Mouse (Mus musculus): ENCODE measurements around the gene Maml2.

The Maml2 gene

GRCm38 (mm10) chr9:13572847-13573246, 275.1 kb downstream of the Maml2 start:
- DNase-seq (ENCODE audit: low read depth) = no peak

DNA sequence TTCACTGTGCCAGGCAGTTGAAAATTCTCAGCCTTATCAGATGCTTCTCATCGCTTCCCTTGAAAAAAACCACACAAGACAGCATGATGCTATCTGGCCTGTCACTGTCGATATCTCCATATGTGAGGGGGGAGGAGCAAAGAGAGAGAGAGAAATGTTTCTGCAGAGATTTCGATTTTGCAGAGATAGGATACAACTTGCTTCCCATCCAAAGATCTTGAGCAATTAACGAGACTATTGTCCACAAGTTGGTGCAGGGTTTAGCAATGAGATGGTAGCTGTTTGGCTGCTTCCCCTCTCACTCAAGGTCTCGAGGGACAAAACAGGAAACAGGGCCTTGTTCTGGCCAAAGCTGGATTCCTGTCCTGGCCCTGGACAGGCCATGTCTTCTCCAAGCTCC, 276.3 kb downstream of the Maml2 start:
- DNase-seq (ENCODE audit: low read depth) = peak; percentile 39

- DNase-seq (ENCODE audit: low read depth) = no peak
Observed at GRCm38 (mm10) chr9:13574913-13575312, 277.2 kb downstream of the Maml2 start.

- DNase-seq (ENCODE audit: low read depth) = no peak
Observed at GRCm38 (mm10) chr9:13577150-13577549, 279.4 kb downstream of the Maml2 start.

- DNase-seq (ENCODE audit: low read depth) = no peak
Observed at GRCm38 (mm10) chr9:13581184-13581583, 283.4 kb downstream of the Maml2 start.

- no peak for DNase-seq (ENCODE audit: low read depth)
Observed at GRCm38 (mm10) chr9:13583952-13584351, 286.2 kb downstream of the Maml2 start.

- no peak for DNase-seq (ENCODE audit: low read depth)
Observed at GRCm38 (mm10) chr9:13584435-13584834, 286.7 kb downstream of the Maml2 start.

GRCm38 (mm10) chr9:13587085-13587933, 289.6 kb downstream of the Maml2 start:
- no peak for DNase-seq (ENCODE audit: low read depth)

DNA sequence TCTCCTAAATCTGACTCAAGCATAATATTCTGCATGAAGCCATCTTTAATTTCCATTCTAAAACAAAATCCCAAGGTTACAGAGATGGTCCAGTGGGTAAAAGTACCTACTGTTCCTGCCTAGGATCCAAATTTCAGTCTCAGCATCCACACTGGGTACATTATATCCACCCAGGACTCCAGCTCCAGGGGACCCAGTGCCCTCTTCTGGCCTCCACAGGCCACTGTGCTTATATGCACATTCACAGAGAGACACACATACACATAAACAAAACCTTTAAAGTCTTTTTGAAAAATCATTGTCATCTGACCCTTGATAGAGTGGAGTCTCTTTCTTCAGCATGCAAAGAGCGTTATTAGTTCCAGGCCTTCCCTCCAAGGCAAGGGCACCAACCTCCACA, 291.0 kb downstream of the Maml2 start:
- DNase-seq (ENCODE audit: low read depth) = no peak

DNA sequence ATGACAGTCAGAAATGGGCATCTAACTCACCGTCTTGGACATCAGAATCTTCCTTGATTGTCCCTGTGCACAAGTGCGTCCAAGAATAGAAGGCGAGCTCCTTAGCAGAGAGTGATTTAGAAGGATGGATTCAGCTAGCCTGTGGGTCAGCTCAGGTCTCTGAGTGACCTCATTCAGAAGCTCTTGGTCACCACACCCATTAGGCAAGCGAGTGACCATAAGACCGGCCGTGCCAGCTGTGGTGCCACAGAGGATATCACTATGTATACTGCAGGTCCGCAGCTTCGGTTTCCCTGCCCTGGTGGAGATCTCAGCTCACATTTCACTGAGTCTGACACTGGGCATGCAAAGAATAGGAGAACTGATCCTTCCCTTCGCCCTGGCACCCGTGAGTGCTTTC, 294.9 kb downstream of the Maml2 start:
- no peak for DNase-seq (ENCODE audit: low read depth)

GRCm38 (mm10) chr9:13597736-13598135, 300.0 kb downstream of the Maml2 start:
- DNase-seq (ENCODE audit: low read depth) = no peak

DNA sequence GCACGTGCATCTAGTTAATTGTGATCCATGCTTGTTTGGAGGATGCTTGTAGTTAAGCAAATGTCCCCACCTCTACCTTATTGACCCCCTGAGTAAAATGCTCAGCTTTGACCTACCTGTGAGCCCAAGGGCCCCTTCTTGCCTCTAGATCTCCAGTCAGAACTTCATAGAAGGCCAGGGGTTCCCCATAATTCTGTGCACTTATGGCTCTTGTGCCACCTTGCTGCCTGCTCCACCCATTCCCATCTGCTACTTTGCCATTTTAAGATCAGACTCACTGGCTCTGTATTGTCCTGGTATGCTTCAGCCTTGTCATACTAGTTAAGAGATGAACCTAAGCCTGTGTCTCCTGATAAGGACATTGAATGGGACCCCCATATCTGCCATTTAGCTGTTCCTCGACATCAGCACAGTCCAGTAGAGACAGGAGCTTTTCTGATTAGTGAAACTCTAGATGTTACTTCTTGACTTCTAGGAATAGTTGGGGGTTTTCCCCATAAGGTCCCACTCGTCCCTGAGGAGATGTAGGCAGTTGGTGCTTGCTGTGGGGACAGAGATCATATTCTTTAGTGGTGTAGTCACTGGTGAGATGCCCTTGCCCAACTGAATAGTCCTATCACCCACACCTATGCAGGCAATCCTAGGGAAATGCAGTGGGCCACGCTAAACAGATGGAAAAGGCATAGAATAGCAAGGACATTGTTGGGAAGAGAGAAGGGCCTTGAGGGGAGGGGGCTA, 301.0 kb downstream of the Maml2 start:
- no peak for DNase-seq (ENCODE audit: low read depth)

DNA sequence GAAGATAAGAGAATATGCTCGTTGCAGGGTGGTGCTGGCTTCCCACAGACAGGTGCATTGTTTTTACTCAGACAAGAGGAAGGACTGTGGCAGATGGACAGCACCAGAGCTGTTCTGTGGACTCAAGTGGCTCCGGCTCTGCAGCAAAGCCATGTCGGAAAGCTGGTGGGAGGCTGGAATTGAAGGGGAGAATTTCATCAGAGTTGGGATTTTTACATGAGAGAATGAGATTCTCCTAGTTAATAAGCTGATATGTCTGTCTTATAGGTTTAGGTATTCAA, 301.5 kb downstream of the Maml2 start:
- DNase-seq (ENCODE audit: low read depth) = no peak

DNA sequence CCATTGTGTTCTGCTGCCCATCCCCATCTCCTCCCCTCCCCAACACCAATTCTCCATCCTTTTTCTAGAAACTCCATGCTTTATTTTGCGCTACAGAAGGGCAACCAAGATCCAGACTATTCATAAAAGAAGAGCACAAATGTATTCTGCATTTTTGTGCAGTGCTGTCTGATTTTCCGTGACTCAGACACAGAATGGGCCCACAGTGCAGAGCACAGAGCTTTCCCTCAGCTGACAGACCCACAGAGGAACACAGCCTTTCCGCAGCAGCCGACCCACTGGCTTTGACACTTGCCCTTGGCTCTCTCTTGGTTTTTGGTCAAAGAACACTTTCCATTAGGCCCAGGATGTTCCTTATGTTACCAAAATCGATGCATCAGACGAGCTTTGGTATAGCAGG, 302.0 kb downstream of the Maml2 start:
- no peak for DNase-seq (ENCODE audit: low read depth)

- DNase-seq (ENCODE audit: low read depth) = no peak
Observed at GRCm38 (mm10) chr9:13601729-13602128, 304.0 kb downstream of the Maml2 start.

DNA sequence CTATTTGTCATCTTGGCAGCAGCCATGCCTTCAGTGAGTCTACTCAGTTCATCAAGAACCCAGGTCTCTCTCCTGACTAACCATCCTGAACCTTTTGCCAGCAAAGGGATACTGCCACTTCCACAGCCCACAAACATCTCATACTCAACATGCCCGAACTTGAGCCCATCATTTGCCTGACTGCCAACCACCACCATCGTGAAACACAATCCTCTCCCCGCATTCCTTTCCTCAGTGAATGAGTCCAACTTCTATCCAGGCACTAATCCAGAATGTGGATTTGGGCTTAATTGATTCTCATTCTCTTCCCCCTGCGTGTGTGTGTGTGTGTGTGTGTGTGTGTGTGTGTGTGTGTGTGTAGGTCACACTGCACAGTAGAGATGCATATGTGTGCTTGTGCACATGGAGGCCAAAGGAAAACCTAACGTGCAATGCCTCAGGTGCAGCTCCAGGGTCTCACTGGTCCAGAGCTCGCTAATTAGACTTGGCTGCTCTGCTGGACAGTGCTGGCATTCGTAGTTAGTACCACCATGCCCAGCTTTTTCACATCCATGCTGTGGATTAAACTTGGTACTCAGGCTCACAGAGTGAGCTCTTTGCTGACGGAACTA, 305.9 kb downstream of the Maml2 start:
- no peak for DNase-seq (ENCODE audit: low read depth)

DNA sequence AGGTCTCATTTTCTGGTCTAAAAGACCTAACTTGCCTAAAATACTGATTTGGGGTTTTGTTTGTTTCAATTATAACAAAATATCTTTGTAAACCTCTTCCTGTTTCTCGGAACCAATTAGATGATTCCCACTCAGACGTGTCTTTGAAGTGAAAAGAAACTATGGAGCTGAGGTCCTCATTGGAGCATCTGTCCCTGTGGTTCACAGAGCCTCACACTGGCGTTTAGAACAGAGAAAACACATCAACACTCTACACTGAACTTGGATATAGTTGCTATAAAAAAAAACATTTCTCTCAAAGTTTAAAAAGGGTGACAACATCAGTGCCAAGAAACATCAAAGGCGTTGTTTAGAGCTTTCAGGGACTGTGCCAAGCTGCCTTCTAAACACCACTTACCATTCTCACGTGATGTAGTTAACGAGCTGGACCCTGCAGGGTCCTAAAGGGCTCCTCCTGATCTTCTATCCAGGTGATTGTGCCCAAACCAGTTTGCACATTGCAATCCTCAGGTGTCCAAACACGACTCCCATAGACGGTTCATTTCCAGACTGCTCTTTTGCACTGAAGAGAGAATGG, 309.9 kb downstream of the Maml2 start:
- DNase-seq (ENCODE audit: low read depth) = no peak

DNA sequence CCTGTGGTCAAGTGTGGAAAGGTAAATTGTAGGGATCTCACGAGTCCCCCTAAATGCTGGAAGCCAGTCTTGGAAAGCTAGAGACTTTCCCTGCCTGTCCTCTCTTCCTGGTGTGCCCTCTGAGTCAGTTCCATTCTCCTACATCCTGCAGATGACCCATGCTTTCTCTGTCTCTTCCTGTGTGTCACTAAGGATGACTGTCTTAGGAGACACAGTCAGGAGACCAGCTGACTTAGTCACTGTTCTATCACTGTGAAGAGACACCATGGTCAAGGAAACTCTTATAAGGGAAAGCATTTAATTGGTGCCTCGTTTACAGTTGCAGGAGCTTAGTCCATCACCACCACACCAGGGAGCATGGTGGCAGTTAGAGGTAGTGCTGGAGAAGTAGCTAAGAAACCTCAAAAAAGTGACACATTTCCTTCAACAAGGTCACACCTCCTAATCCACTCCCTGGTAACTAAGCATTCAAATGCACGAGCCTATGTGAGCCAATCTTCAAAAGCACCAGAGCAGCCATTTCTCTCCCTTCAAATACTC, 310.8 kb downstream of the Maml2 start:
- no peak for DNase-seq (ENCODE audit: low read depth)

DNA sequence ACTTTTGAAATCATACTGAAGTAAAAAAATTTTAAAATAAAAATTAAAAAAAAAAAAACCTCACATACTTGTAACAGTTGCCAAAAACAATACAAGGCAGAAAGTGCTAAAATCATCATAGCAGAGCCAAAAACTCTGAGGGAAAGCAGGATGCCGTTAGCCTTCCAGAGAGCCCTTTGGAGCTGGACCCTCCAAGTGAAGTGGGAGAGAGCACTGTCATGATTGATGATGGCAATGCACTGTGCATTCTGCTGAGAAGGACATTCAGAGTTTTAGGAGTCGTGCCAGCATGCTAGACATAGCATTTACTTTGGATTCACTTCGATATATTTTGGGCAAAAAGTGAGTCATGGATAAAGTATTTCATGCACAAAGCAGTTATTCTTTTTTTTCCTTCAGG, 313.8 kb downstream of the Maml2 start:
- no peak for DNase-seq (ENCODE audit: low read depth)

DNA sequence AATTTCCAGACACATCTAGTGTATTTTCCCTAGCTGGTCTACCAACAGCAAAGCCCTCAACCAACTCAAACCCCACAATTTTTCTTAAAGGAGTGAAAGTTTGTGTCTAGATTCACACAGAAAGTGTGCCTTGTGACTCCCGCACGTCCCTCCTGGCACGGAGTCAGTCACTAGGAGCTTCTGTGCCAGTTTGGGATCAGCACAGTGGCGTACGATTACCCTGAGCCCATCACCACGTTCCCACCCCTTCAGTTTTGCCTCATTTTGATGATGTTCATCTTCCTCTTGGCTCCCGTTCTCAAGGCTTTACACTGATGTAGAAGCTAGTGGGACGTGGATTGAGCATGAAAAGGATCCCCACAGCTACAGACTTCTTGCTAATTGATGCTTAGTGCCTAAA, 314.6 kb downstream of the Maml2 start:
- DNase-seq (ENCODE audit: low read depth) = no peak

GRCm38 (mm10) chr9:13613325-13614268, 315.8 kb downstream of the Maml2 start:
- peak; percentile 57 for DNase-seq (ENCODE audit: low read depth)
